Mouse (Mus musculus) v-Abl transformed pro-B cells (cell line): Measurements from ENCODE around the gene Nid2.

Source experiments
- in situ Hi-C, 2 experiments: fragments of 400-800 bp; cut with MboI; formaldehyde crosslinking; loops; one replicate each; pipeline ENCODE4 v1.15.1; 2025; ENCODE audit not compliant: unreplicated experiment in 2 of 2

Nid2 gene

DNA sequence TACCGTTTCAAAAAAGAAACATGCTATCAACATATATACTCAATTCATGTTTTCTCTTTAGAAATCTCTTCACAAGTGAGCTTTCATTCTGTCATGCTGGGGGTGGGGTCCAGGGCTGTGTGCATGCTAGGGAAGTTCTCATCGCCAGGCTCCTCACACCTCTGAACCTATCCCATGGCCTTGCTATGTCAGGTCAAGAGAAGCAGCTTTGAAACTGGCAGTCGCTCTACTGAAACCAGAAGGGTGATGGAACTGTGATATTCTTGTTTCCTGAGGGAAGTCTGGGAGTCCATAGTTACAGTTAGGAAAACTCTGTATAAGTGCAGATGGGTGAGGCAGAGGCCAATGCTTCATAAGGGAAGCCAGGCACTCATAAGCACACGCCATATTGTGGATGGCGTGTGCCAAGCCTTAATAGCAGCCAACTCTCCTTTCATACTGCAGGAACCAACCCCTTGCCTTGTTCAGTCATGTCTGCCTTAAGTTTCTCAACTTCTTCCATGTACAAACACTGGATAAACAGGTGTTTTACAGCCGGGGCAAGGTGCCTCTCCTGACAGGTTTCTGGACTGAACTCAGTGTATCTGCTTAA lies 10.8 kb upstream of the Nid2 start:
- in situ Hi-C loops = no loop called here

DNA sequence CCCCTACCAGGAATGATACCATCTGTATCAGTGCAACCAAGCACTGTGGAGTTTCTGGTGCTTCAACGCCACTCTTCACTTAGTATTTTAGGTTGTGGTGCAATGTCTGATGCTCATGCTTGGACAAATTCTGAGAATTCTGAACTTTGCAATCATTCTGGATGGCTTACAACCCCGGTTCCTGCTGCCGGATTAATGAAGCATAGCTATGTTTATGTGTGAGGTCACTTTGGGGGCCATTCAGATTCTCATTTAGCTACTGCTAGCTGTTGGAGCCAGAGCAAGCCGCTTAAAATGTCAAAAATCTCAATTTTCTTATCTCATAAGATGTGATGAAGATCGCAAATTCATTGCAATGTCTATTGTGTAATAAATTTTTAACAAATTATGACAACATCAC lies 6.2 kb upstream of the Nid2 start:
- in situ Hi-C loops = no loop called here

DNA sequence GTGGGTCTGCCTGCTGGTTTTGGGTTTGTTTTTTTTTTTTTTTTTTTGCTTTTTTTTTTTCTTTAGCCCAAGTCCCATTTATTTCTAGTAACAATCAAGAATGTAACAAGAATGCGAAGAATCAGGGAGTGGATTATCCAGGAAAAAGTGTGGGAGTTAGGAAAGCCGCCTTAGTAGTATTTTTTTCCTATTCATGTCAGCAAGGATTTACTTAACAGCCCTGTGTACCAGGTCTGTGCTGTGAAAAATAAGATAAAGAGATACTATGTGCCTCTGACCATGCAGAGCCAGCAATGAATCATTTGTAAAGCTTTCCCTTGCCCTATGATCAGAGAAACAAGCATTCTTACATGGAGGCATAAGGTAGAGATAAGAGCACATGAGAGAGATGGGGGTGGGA lies 4.8 kb upstream of the Nid2 start:
- in situ Hi-C loops = no loop called here

DNA sequence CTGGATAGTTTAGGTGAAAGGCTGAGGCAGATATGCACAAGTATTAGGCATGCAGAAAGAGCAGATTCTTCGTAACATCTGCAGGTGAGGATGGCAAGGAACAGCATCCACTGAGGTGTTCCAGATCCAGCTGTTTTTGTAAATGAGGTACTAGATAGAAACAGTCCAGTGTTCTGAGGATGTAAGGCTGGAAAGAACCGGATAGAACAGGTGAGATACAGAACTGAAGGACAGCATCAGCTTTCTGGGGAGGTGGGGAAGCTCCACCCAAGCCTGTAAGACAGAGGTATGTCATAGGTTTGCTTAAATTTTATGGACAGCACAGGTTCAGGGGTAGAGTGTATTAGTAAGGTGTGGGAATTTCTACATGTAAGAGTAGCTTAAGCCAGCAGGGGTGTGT lies 4.3 kb upstream of the Nid2 start:
- in situ Hi-C loops = no loop called here

DNA sequence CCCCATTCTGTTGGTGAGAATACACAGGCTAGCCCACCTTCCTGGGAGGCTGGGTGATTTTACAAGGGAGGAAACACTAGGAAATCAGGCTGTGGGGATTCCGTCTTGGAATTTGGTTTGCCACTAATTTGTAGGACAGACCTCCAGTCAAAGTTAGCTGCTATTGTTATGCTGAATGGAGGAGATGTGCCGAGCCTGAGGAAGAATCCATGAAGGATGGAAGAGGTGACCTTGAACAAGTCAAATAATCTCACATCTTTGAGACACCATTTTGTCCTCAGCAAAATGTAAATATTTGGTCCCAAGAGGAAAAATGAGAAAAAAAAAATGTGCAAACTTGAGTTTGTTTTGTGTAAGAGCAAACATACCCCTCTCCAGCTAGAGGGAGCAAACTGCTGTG lies 1.3 kb upstream of the Nid2 start:
- in situ Hi-C loops = no loop called here

DNA sequence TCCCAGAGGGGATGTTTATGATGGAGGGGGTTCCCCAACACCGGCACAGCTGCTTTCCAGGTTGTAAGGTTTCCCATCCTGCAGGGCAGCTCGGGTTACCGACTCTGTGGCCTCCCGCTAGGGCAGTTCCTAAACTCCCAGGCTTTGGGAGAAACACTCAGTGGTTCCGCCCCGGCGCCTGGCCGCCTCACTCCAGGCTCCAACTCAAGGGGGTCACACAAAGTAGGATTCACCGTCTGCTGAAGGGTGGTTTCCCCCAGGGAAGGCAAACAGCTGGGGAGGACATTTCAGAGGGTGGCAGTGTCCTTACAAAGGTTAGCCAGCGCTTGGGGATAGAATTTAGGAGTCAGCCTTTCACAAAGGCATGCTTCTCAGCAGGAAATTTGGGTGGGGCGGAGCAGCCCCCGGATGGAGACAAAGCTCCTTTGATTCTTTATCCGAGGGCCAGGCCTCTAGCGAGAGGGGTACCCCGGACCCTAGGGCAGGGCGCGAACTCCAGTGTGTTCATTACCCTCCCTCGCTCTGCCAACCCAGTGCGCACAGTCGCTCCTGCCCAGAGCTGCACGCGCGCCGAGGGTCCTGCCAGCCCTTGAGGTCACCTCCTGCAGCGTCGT lies 547 bp upstream of the Nid2 start:
- in situ Hi-C loops = no loop called here

DNA sequence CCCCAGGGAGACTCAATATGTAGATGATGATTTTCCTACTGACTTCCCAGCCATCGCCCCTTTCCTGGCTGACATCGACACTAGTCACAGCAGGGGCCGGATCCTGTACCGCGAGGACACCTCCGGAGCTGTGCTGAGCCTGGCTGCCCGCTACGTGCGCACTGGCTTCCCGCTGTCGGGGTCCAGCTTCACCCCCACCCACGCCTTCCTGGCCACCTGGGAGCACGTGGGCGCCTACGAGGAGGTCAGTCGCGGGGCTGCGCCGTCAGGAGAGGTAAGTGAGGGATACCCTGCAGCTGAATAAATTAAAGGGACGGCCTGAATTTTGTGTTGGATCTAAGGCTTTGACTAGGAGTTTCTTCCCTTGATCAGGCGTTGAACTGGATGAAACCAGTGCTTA lies 1.2 kb downstream of the Nid2 start:
- in situ Hi-C loops = no loop called here

DNA sequence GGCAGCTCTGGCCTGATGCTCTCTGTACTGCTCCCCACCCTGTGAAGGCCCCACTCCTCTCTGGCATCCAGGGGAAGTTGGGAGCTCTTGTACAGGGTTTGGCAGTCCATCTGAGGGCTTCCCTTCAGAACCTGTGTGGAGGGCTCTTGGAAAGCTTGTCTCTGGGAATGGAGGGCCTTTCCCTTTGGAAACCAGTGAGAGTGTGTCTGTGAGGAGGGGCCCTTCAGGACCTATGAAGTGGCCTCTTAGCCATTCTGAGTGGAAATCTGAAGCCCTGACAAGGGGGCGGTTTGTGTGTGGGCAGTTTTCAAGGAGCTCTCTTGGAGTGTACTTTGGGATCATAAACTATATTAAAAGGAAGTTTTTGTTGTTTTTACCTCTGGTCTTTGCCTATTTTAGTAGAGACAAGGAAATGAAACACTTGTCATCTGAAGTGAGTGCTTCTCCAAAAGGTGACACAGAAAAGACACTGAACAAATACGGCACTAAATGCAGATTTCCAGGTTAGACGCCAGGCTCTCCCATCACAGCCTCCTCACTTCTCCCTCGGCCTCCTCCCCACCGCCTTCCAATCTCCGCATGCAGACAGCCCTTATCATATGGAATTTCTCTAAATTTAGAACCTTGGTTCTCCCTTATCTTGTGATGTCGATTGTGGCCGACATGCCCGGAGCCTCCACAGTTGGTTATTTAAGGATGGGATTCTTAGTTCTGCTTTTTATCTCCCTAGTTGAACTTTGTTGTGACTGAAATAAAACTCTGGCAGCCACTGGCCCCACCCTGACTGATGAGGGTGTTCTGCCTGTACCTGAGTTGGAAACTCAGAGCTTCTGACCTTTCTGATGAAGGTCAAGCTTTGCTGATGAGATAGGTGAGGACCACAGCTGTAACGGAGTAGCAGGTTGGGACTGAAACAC lies 8.5 kb downstream of the Nid2 start:
- in situ Hi-C loops = no loop called here

DNA sequence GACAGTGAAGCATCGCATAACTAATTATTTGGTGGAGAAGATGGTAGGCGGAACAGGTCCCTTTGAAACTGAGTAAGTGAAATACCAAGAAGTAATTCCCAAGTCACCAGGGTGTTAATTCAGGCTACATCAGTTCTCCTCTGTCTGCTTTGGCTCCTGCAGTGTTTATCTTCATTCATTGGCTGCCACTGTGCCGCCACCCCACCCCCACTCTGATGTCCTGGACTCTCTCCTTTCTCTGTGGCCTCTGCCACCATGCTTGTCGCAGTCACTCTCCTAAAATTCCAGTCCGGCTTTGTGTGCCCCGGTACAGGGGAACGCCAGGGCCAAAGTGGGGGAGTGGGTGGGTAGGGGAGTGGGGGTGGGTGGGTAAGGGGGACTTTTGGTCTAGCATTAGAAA lies 9.7 kb downstream of the Nid2 start:
- in situ Hi-C loops = no loop called here

DNA sequence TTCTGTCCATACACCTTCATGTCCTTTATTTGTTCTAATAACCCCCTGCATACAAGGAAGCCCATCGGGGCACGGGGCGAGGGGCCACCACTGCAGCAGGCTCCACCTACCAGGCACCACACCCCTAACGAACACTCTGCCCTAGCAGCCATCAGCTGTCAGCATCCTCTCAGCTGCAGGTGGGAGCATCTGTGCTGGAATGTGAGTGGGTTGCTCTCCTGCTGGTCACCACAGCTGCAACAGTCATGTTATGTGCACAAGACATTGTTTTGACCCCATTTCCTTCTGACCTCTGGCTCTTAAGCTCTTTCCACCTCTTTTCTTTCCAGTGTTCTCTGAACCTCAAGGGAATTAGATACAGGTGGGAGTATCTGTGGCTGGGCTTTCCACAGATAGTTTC lies 10.9 kb downstream of the Nid2 start:
- in situ Hi-C loops = no loop called here

DNA sequence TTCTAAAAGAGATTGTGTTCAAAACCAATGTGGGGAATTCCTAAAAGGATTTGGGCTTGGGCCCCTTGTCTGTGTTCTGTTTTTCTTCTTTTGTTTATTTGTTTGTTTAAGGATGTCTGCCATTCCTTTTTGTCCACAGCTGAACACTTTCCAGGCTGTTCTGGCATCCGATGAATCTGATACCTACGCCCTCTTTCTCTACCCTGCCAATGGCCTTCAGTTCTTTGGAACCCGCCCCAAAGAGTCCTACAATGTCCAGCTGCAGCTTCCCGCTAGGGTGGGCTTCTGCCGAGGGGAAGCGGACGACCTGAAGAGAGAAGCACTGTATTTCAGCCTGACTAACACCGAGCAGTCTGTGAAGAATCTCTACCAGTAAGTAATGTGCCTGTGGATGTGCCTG lies 12.5 kb downstream of the Nid2 start:
- in situ Hi-C loops = no loop called here

DNA sequence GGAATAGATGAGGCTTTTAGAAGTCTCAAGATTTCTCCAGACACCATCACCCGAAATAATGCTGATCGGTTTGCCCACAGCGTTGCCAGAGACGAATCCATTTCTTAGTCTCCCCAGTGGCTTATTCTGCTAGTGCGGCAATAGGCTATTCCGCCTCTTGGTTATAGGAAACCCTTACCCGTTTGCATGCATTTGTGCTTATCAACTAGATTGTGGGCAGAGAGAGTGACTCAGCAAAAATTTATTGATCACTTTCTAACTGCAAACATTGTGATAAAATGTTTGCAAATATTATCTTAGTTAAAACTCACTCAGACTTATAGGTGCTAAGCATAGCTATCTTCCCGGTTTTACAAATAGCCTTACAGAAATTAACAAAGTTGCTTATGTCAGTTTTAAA lies 13.3 kb downstream of the Nid2 start:
- in situ Hi-C loops = no loop called here

DNA sequence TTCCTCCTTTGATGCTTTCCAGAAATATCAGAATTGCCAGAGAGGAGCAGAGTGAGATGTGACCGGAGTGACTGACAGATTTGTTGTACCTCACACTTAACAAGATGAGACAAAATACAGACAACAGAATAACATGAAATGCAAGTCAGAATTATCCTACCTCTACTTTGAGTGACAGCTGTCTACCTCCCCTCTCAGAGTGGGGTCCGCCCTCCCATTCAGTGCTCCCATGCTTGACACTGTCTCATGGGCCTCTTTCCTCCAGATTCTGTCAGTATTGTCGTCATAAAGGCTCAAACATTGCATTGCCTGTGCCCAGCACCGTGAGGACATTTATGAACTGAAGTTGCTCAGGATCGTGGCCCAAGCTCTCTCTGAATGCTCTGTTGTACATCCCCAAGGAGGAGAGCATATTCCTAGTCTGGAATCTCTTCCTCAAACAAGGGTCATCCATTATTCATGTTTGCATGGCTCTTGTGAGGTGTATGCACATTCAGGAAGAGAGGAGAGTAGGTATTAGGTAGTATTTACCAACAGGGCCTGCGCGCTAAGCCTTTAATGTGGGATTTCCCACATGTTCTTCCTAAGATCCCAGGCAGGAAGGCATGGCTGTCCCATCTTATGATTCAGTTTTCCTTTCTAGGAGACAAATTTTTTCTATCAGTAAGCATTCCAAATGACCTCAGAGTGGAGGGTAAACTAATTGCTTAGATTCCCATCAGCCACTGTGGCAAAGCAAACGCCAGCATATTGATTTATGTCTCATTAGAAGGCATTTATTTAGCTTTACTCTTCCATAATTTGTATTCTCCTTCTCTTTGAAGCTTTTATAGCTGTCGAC lies 14.7 kb downstream of the Nid2 start:
- in situ Hi-C loops = no loop called here

DNA sequence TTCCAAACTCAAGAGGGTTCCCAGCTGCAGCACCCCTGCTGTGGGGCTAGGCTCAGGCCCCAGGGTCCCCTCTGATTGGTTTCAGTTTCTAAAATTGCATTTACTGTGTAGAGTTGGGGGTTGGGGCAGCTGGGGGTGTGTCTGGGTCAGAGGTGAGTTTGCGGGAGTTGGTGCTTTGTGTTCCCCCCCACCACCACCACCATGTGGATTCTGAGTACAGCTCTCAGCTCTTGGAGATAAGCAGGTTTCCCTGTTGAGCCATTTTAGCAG lies 15.2 kb downstream of the Nid2 start:
- in situ Hi-C loops = no loop called here

DNA sequence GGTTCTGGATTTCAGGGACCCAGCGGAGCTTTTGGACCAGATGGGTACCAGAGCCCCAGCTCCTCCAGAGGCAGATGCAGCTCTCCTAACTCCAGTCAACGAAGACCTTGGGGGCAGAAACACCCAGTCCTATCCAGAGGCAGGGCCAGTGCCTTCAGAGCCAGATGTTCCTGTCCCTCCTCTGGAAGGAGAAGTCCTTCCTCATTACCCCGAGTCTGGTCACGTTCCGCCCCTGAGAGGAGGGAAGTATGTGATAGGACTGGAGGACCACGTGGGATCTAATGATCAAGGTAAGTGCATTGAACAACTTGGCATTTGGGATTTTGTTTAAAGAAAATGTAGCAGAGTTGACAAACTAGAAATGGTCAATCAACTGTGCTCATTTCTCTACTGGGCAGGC lies 17.6 kb downstream of the Nid2 start:
- in situ Hi-C loops = no loop called here

DNA sequence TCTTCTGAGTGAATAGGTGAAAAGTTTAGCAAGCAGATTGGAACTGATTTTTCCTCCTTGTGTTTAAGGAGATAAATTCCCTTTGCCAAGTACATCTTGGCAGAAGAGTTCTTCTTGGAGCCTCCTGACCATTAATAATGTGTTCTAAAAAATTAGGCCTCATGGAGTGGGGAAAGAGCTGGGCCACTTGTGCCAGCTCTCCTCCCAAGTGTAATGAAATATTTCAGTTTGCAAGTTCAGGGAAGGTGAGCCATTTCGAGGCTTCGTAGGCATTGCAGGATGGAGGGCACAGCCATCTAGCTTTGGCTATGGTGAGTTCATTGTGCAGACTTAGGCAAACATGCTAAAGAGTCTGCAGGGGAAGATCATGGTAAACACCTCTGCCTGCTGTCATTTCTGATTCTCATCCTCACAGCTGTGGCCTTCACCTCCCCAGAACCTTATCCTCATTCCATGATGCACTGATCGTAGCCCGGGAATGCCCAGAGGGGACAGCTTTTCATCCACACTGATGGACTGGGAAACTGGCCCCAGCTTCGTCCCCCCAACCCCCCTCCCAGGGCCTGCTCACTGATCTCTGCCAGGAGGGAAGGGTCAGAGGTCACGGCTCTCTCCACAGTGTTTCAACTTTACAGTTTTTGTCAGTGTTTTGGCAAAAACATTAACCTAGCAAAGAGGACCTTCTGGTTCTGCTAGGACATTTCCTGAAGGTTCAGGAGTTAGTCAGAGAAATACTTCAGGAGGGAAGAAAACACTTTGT lies 18.6 kb downstream of the Nid2 start:
- in situ Hi-C loops = no loop called here

DNA sequence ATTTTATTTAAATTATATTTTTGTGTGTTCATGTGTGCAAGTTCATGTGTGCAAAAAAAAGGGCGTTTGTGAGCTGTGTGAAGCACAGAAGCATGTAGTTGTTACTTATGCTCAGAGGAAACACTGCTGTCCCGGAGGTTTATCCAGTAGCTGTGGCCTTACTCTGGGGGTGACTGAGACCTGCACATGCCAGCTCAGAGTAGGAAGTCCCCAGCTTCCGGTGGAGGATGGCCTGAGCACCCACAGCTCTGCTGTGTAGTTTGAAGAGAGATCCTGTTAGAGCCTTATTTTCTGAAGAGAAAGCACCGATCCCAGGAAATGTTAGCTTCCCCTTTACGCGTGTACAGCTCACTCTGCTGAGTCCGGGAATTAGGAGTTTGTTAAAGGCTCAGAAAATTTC lies 20.1 kb downstream of the Nid2 start:
- in situ Hi-C loops = no loop called here

DNA sequence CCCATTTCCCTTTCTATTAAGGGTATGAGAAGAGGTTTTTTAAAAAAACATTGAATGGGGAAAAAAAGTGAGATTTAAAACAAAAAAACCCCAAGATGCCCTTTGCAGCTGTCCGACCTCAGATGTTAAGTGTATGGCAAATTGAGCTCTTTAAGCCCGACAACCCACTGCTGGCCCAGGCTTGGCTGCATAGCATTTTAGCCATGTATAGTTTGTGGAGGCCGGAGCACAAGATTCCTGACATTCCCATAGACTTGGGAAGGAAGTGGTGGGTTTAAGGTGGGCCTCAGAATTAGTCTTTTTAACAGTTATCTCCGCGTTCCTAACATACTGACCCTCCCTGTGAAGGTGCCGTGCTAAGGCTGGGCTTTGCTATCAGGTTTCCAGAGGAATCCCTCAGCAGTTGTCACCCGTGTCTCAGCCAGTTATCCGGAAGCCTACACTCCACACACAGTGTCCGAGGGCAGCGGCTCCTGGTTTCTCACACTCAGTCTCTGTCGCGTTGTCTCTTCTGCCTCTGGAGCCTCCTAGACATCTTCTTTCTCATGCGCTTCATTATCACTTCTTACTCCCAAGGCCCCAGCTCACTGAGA lies 23.1 kb downstream of the Nid2 start:
- in situ Hi-C loops = no loop called here

DNA sequence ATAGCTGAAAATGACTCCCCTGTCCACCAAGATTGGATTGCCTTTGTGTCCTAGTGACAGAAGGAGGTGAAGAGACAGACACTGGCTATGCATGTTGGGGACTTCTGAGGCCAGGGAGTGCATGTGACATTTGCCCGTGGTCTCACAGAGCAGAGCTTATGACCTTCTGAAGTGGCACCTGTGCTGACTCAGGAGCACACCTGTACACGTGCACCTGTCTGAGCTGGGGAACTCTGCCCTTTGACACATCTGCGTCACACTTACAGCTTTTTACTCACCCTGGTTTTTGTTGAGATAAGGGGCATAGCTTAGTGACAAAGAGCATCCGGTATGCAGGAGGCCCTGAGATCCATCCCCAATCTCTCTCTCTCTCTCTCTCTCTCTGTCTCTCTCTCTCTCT lies 24.4 kb downstream of the Nid2 start:
- in situ Hi-C loops = no loop called here

DNA sequence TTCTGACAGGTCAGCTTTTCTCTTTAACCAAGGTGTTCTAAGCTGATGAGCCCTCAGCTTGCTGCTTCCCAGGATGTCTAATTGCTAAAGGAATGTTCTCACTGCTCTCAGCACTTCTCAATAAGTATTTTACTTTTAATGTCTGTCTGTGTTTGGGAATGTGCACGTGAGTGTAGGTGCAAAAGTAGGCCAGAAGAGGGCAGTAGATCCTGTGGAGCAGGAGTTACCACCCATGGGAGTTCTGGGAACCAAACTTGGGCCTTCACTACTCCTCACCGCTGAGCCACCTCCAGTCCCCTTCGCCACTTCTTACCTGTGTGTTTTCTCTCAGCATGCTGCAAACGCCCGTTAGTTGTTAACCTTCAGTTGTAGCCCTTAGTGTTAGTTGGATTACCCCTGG lies 25.1 kb downstream of the Nid2 start:
- in situ Hi-C loops = no loop called here
